Mouse (Mus musculus) layer of hippocampus, postnatal 25 days (tissue): Measurements from ENCODE around the gene Snph. TPM values are rescaled to one million over a fixed set of nuclear protein-coding genes. Genes with fewer than 3 reads are reported as not detected.
"Not testable (repeated sequence)": the region's sequence is repeated elsewhere in the genome, so short reads cannot be mapped to it uniquely, and the experiment has no call there.

Source experiments
- DNase-seq, 2 experiments: peaks; one replicate each; pipeline ENCODE4 v3.0.0; 2022; ENCODE audit warnings: mixed read lengths in 2 of 2, low spot score in 1 of 2; ENCODE audit errors: extremely low spot score in 1 of 2
- total RNA-seq, 2 experiments: library from RNA; stranded (reverse); gene quantifications; 2 replicates each; pipeline ENCODE4 v1.2.3; 2021

Gene Snph
- total RNA-seq: 100 to 1,000 TPM; 380 to 402 TPM

- peak; percentile 60 to 68 for DNase-seq
Measured at GRCm38 (mm10) chr2:151632159-151632814, at the start of gene Snph. Gene Snph, minus strand, starts transcription at chr2:151632593.

DNA sequence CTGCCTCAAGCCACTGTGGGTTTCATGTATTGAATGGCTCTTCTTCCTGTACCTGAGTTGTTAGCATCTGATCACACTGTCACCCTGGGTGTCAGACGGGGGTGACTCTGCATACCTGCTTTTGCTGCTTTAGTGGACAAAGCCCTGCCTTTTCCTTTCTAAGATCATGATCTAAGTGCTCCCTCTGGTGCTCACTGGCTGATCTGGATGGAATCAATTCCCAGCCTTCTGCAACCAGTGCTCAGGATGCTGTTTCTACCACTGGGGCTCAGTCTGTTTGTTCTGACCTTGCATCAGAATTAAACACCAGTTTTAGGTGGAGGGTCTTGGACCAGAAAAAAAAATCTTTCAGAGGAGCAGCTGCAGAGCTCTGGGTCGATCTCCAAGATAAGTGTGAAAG lies 43.8 kb upstream of the Snph start:
- DNase-seq: peak in 1 of 2 experiments; percentile 16

GRCm38 (mm10) chr2:151670968-151671329 lies 38.6 kb upstream of the Snph start:
- DNase-seq: no peak

- no peak for DNase-seq
Measured at GRCm38 (mm10) chr2:151670026-151670967, 37.9 kb upstream of the Snph start.

DNA sequence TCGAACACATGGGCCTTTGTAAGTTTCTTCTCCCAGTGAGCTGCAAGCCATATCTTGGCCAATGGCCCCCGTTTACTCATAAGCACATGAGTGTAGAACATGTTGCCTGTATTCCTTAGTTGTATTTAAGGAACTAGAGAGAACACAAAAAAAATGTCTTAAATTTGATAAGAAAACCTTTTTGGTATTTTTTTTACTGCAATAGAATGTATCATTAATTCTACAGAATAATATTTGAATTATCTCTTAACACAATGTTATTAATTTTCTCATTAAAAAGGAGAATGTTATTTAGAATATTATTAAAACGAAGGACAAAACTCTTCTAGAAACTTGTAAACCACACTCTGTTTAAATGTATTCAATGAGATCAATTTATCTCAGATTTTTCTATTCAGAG lies 36.0 kb upstream of the Snph start, which contains the start of gene Rad21l:
Rad21l (minus strand) TSS at position 101 of the 400 bp plus-strand sequence.
- DNase-seq: no peak

DNA sequence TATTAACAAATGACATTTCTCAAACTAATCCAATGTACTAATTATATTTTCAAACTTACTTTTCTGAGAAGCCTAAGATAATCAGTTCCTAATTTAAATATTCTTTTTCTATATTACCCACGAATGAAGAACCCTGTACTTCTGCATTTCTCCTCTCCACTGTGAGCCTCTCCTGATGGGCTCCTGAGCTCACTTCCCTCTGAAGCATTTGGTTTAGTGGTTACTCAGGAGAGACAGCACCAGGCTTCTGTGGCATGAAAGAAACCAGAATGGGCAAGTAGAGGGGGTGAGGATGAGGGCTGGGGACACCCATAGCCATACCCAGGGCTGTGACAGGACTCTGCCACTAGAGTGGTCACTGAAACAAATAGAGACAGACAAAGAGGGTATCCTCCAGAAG lies 19.7 kb upstream of the Snph start:
- no peak for DNase-seq

DNA sequence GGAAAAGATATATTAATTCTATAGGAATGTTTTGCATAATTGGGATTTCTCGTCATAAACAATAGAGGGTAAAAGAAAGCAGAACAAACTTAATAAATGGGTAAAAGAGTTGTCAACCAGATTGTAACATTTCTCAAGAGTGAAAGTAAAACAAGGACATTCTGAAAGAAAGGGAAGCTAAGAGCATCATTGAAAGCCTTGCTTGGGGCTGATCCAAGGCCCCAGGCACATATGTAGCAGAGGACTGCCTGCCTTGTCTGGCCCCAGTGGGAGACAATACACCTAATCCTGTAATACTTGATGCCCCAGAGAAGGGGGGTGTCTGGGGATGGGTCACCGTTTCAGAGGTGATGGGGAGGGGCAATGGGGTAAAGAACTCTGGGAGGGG lies 3.6 kb upstream of the Snph start:
- DNase-seq: no peak

- DNase-seq: no peak
Measured at GRCm38 (mm10) chr2:151635362-151636014, 3.1 kb upstream of the Snph start.

DNA sequence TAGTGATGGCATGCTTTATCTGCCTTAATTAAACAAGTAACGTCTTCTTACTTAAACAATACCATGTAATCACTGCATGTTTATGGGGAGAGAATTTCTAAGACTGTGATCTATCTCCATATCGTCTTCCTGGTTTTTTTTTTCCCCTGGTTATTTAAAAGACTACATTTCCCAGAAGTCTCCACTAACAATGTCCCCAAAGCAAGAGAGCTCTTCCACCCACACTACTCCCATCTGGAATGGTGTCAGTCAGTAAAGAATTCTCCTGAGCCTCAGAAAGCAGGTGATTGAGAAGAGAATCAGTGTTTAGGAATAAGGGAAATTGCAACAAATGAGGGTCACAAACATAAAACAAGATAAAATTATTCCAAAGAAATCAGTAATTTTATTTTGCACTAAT lies 2.5 kb upstream of the Snph start:
- DNase-seq: no peak

DNA sequence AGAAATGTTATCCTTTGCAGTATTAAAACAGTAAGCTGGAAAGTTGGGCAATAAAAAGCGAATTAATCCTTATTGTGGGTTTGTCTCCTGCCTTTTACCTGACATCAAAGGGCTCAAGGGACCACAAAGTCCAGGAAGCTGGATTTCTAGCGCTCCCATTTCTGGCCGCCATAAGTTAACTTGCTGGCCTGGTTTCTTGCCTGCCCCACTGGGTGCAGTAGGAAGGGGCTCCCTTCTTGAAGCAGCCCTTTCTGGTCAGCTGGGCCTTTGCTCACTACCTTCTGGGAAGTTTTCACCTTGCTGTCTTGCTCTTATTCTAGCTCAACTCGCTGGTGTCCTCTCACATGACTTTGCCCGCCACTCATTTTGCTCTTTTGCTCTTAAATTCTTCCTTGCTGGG lies 589 bp upstream of the Snph start:
- DNase-seq: no peak

DNA sequence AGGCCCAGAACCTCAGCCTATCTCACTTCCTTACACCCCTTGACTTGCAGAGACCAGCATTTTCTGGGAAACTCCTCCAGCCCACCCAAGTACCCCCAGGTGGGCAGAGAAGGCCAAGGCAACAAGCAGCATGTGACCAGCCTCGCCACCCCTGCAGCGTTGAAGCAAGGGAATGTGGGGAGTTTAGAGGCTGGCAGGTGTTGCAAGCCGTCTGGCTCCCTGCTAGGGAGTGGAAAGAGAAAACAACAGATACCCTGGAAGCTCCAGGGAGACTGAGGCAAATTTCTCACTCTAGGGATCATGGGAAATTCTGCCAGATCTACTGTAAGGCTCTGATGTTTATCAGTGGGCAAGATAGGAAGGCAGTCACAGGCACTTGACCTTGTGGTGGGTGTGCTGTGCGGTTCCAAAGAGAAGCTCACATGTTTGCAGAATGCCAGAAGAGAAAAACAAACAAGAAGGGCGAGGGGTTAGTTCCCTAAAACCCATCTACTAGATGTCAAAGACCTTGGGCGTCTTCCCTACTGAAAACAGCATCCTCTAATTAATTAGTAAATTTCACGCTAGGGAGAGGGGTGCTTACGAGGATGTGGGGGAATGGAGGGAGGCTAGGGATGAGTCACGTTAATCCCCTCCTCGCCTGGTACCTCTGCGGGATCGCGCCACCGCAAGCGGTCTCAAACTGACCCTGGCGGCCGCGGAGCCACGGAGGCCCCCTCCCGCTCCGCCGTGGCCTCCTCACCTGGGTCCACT lies 811 bp downstream of the Snph start:
- DNase-seq: no peak

DNA sequence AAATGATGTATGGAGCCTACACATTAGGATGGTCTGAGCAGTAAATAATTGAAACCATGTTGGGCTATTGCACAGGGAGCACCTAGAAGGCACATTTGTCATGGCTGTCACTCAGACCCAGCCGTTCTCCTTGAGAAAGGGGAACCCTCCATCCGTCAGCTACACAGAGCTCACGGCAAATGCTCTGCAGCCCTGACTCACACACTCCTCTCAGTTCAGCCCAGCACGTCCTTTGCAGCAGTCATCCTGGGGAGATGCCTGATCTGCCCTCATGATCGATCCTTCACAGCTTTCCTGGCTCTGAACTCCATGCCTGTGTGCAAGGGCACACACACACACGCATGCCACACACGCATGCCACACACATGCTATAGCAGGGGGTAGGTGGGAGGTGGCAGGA lies 3.1 kb downstream of the Snph start:
- no peak for DNase-seq

GRCm38 (mm10) chr2:151628011-151628410 lies 4.4 kb downstream of the Snph start:
- no peak for DNase-seq

DNA sequence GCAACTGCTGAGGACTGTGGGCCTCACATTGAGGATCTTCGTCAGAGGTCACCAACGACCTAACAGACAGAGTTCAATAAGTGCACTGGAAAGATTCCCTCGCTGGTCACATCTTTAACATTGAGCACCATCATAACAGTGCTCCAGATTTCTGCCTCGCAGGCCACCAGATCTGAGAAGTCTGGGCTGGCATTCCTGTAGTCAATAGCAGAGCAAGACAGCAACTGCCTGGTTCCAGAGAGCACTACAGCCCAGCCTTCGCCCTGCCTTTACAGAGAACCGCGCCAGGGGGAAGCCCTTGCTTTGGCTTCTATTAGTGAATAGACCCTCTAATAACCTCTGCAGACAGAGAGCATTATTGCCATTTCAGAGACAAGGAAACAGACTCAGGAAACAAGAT lies 6.1 kb downstream of the Snph start:
- DNase-seq: no peak

DNA sequence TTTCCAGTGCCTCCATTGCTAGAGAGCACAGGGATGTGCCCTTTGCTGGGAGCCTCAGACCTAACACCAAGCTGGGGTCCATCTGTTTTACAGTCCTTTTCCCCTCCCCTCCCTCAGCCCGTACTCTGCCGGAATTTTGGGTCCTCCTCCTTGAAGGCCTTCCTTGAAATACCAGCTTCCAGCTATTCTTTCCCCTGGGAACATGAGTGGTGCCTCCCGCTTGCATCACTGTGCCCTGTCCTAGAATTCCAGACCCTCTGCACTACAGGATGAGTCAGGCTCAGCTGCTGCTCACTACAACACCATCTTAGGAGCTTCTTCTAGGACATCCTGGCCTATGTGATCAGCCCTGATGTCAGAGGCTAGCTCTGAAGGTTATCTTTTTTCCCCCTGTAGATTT lies 8.6 kb downstream of the Snph start:
- peak in 1 of 2 experiments; percentile 2 for DNase-seq

DNA sequence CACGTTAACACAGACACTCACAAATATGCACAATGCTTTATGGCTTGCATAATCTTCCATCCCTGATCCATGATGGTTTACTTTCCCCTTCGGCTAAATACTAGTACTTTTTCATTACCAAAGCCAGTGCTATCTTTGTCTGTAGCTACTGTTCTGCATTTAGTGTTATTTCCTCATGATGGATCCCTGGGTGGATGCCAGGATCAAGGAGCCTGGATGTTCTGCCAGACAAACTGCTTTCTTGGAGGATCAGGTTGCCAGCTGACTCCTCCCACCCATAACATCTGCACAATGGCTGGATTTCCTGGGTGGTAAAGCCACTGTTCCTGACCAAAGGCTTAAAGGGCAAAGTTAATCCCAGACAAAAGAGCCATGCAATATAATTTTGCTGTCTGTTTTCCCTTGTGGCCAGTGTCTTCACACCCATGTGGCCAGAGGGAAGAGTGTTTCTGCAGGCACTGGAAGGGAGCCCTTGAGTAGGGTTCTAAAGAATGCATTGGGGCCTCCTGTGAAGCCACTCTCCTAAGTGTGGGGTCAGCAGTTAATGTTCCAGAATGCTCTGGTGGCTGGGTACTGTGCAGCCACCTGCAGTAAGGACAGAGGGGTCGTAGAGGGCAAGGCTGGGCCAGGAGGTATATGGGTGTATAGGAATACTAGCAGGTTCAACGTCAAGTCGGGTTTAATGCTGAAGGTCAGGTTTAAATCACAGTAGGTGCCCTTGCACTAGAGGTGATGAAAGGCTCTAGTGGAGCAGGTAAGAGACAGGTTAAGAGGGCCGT lies 15.7 kb downstream of the Snph start:
- DNase-seq: peak in 1 of 2 experiments; percentile 50

DNA sequence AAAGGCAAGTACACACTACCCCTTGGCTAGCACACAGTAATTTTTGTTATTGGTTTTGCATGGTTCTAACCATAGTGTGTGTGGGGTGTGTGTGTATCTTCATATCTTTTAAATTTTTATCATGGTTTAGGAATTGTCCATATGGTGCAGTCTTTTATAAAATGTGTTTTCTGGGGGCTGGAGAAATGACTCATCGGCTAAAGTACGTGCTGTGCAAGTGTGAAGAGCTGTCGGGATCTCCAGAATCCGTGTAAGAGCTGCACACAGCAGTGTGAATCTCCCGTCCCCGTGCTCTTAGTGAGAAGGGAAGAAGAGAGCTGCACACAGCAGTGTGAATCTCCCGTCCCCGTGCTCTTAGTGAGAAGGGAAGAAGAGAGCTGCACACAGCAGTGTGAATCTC lies 16.6 kb downstream of the Snph start:
- not testable (repeated sequence) for DNase-seq

DNA sequence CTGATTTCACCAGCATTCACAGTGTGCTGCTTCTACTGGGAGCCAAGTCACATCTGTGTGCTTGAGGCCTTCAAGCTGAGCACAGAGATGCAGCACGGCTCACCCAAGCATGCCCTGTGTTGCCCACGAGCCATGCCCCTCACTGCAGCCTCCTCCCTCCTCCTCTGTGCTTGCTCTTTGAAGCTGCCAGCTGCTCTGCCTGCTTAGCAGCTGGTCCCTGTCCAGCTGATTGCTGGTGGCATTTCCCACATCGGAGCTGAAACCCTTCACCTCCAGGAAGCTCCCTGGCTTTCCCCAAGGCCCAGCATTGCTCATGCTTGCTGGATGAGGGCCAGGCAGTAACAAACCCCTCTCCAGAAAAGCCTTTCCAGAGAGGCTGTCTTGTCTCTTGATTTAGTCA lies 22.4 kb downstream of the Snph start:
- no peak for DNase-seq

- DNase-seq: no peak
Measured at GRCm38 (mm10) chr2:151608435-151608834, 24.0 kb downstream of the Snph start.
